In the genomic region with DNA sequence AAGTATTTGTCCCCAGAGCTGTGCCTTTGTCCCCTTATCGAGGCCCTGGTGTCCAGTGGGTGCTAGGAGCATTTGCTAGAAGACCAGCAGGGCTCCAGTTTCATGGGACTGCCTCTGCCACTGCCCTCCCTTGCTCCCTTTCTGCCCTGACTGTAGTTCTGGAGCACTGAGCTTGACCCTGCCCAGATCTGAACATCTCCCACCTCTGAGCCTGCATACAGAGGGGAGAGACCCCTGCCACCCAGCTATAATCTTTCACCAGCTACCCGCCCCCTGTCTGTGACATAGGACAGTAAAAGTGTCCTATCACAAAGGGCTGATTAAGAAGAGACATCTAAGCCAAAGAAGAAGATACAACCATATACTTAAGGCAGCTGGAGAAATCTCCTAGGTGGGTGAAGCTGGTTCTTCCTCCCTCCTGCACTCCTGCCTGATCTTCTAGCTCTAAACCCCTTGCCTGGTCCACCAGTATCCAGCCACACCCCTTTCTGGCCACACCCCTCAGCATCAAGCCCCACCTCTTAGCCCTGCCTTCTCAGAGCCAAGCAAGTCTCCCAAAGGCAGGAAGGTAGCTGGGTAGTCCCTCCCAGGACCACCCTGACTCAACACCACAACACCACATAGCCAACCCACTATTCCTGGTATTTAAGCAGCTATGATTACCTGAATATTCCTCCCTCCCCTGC, we compare ENCODE assay signal across 11 mouse cellular contexts. TPM values are rescaled to one million over a fixed set of nuclear protein-coding genes. Genes with fewer than 3 reads are reported as not detected.
DNase-seq lines count a peak whose midpoint lies in the region; ATAC-seq and TF ChIP-seq lines count a peak whose summit lies in the region.
"Had no signal": no experiment of that assay in that cellular context is flagged by ENCODE, and none has a peak within 500 bp of the region (broad histone marks: within the 10 kb centered on the region; RNA-seq: fewer than 3 reads in every experiment).

No protein-coding gene starts in this region.

- 30% methylated on average over 2 of the region's 2 CpGs for WGBS in midbrain, embryonic 10.5 days
- WGBS in midbrain, postnatal 0 days: 42% methylated on average over 2 of the region's 2 CpGs
- WGBS in hindbrain, embryonic 11.5 days: 29% methylated on average over 2 of the region's 2 CpGs
- 19% methylated on average over 2 of the region's 2 CpGs for WGBS in midbrain, embryonic 16.5 days

- H3K9ac ChIP-seq in midbrain, postnatal 0 days (replicated peaks; ENCODE audit: low read length, poor library complexity, severe bottlenecking): no peak overlapping the region
- H3K9ac ChIP-seq in hindbrain, embryonic 11.5 days (ENCODE audit: low read depth, low read length): peak overlapping the region; percentile 29; the same call in 1 of the 2 replicates
- H3K9ac ChIP-seq in midbrain, embryonic 16.5 days (ENCODE audit: low read depth, low read length): no peak overlapping the region
- H3K9ac ChIP-seq: limb, embryonic 12.5 days had no signal

- TF ChIP-seq CTCF in midbrain, postnatal 0 days (IDR thresholded peaks at IDR 0.05): no peak

- peaks cover 63% of the 10 kb centered on the region for H3K4me1 ChIP-seq in midbrain, embryonic 10.5 days
- peaks cover 7% of the 10 kb centered on the region; the same call in 1 of the 2 replicates for H3K4me1 ChIP-seq in midbrain, postnatal 0 days (ENCODE audit: insufficient read depth, low read length)
- peaks cover 2% of the 10 kb centered on the region; the same call in 1 of the 2 replicates for H3K4me1 ChIP-seq in hindbrain, embryonic 11.5 days (replicated peaks; ENCODE audit: control insufficient read depth, insufficient read depth, low read length)
- H3K4me1 ChIP-seq in midbrain, embryonic 16.5 days (ENCODE audit: control insufficient read depth, insufficient read depth, low read length): peaks cover 5% of the 10 kb centered on the region; the same call in 1 of the 2 replicates

- peak; percentile 62 for DNase-seq in cerebellum, adult 9-10 months
- DNase-seq in cerebellum, adult 8-10 months: no peak
- DNase-seq in midbrain, embryonic 10.5 days (ENCODE audit: low spot score): peak; percentile 50
- DNase-seq in midbrain, postnatal 0 days (ENCODE audit: low spot score): no peak
- peak; percentile 60 for DNase-seq in hindbrain, embryonic 11.5 days (ENCODE audit: low spot score)
- no peak for DNase-seq in urinary bladder, adult 2 months (ENCODE audit: low spot score)
- DNase-seq: thymus, postnatal 25 days had no signal

- peak overlapping the region; percentile 89 for H3K27ac ChIP-seq in midbrain, embryonic 10.5 days (replicated peaks)
- no peak overlapping the region for H3K27ac ChIP-seq in midbrain, postnatal 0 days (ENCODE audit: low read depth, low read length)
- peak overlapping the region; percentile 76 for H3K27ac ChIP-seq in hindbrain, embryonic 11.5 days (ENCODE audit: low read depth, low read length)
- no peak overlapping the region for H3K27ac ChIP-seq in midbrain, embryonic 16.5 days (ENCODE audit: low read length)
- H3K27ac ChIP-seq: limb, embryonic 12.5 days had no signal

- no peak for ATAC-seq in midbrain, postnatal 0 days (ENCODE audit: low FRiP score)
- peak; percentile 66 for ATAC-seq in hindbrain, embryonic 11.5 days (ENCODE audit: low FRiP score)
- 0 out of 2 replicates have a peak, but pooled peaks have one; percentile 22 for ATAC-seq in midbrain, embryonic 16.5 days
- ATAC-seq in CD4-positive, CD25-positive, alpha-beta regulatory T cell, adult 4 months: no peak

- no peaks in the 10 kb centered on the region for H3K9me3 ChIP-seq in midbrain, embryonic 10.5 days (replicated peaks)
- H3K9me3 ChIP-seq in midbrain, postnatal 0 days (ENCODE audit: low read length): no peaks in the 10 kb centered on the region
- no peaks in the 10 kb centered on the region for H3K9me3 ChIP-seq in hindbrain, embryonic 11.5 days (ENCODE audit: control insufficient read depth, low read length)
- H3K9me3 ChIP-seq in midbrain, embryonic 16.5 days (replicated peaks; ENCODE audit: control insufficient read depth, low read length, poor library complexity, severe bottlenecking): no peaks in the 10 kb centered on the region
- H3K9me3 ChIP-seq: G1E; limb, embryonic 12.5 days had no signal

- H3K36me3 ChIP-seq in midbrain, embryonic 10.5 days: no peaks in the 10 kb centered on the region
- no peaks in the 10 kb centered on the region for H3K36me3 ChIP-seq in midbrain, postnatal 0 days (ENCODE audit: insufficient read depth, low read length)
- H3K36me3 ChIP-seq in hindbrain, embryonic 11.5 days (ENCODE audit: control insufficient read depth, insufficient read depth, low read length): no peaks in the 10 kb centered on the region
- H3K36me3 ChIP-seq in midbrain, embryonic 16.5 days (ENCODE audit: control insufficient read depth, insufficient read depth, low read length): no peaks in the 10 kb centered on the region
- H3K36me3 ChIP-seq: G1E; limb, embryonic 12.5 days had no signal

- no peak overlapping the region for H3K4me2 ChIP-seq in midbrain, postnatal 0 days (ENCODE audit: low read depth, low read length, poor library complexity, severe bottlenecking)
- no peak overlapping the region for H3K4me2 ChIP-seq in hindbrain, embryonic 11.5 days (replicated peaks; ENCODE audit: low read depth, low read length)
- no peak overlapping the region for H3K4me2 ChIP-seq in midbrain, embryonic 16.5 days (ENCODE audit: low read length)
- H3K4me2 ChIP-seq: limb, embryonic 12.5 days had no signal

- H3K27me3 ChIP-seq in midbrain, embryonic 10.5 days (ENCODE audit: low read depth, poor library complexity, severe bottlenecking): peaks cover 90% of the 10 kb centered on the region
- H3K27me3 ChIP-seq in midbrain, postnatal 0 days (ENCODE audit: insufficient read depth, low read length): peaks cover 1% of the 10 kb centered on the region; the same call in 1 of the 2 replicates
- H3K27me3 ChIP-seq in hindbrain, embryonic 11.5 days (ENCODE audit: control insufficient read depth, insufficient read depth, low read length): peaks cover 4% of the 10 kb centered on the region; the same call in 1 of the 2 replicates
- H3K27me3 ChIP-seq in midbrain, embryonic 16.5 days (ENCODE audit: control insufficient read depth, insufficient read depth, low read depth, low read length): no peaks in the 10 kb centered on the region

- peak overlapping the region; percentile 34 for H3K4me3 ChIP-seq in midbrain, embryonic 10.5 days
- H3K4me3 ChIP-seq in midbrain, postnatal 0 days (ENCODE audit: low read depth, low read length): no peak overlapping the region
- no peak overlapping the region for H3K4me3 ChIP-seq in hindbrain, embryonic 11.5 days (ENCODE audit: low read depth, low read length)
- no peak overlapping the region for H3K4me3 ChIP-seq in midbrain, embryonic 16.5 days (ENCODE audit: low read depth, low read length)
- H3K4me3 ChIP-seq: limb, embryonic 12.5 days had no signal

RNA-seq across cellular contexts. Expression of a gene that starts 31.9 kb away (rescaled TPM):
- polyA plus RNA-seq in midbrain, embryonic 10.5 days (2016; fragmentation: Nextera tagmentation; extraction: Ambion mirVana): 329 and 443 TPM in 2 replicates
- 107 and 131 TPM in 2 replicates for total RNA-seq in midbrain, postnatal 0 days (2014; rRNA removed)
- polyA plus RNA-seq in midbrain, postnatal 0 days (2015; fragmentation: Nextera tagmentation; extraction: Ambion mirVana): 111 and 115 TPM in 2 replicates
- polyA plus RNA-seq in hindbrain, embryonic 11.5 days (2014; fragmentation: Nextera tagmentation; extraction: Ambion mirVana): 942 and 1,091 TPM in 2 replicates
- 171 and 184 TPM in 2 replicates for polyA plus RNA-seq in midbrain, embryonic 16.5 days (2015; fragmentation: Nextera tagmentation; extraction: Ambion mirVana)
- polyA plus RNA-seq in urinary bladder, adult 2 months (2012; rRNA removed): 17.5 TPM in 2 replicates
- 1 to 10 TPM in 1 of 2 experiments, under 1 TPM in 1; 0.87 to 1.3 TPM for polyA plus RNA-seq in CD4-positive, CD25-positive, alpha-beta regulatory T cell, adult 4 months (2017; shearing (Covaris generic))
- total RNA-seq: G1E had no signal

RNA-seq across cellular contexts. Expression of a gene that starts 44.6 kb away (rescaled TPM):
- 0.17 and 0.20 TPM in 2 replicates for polyA plus RNA-seq in midbrain, embryonic 10.5 days (2016; fragmentation: Nextera tagmentation; extraction: Ambion mirVana)
- total RNA-seq in midbrain, postnatal 0 days (2014; rRNA removed): 0.33 and 0.47 TPM in 2 replicates
- polyA plus RNA-seq in midbrain, postnatal 0 days (2015; fragmentation: Nextera tagmentation; extraction: Ambion mirVana): 0.71 and 0.86 TPM in 2 replicates
- 0.14 and 0.71 TPM in 2 replicates for polyA plus RNA-seq in hindbrain, embryonic 11.5 days (2014; fragmentation: Nextera tagmentation; extraction: Ambion mirVana)
- polyA plus RNA-seq in midbrain, embryonic 16.5 days (2015; fragmentation: Nextera tagmentation; extraction: Ambion mirVana): 0.55 and 1.1 TPM in 2 replicates
- 17.8 and 19.0 TPM in 2 replicates for polyA plus RNA-seq in urinary bladder, adult 2 months (2012; rRNA removed)
- not detected for polyA plus RNA-seq in CD4-positive, CD25-positive, alpha-beta regulatory T cell, adult 4 months (2017; shearing (Covaris generic))

Comparison
In these comparisons a context has a peak if more than half of its experiments do, and no peak if none do; other contexts are left out.
1. DNase-seq: peak in cerebellum, adult 9-10 months (single experiment), midbrain, embryonic 10.5 days (single experiment) and hindbrain, embryonic 11.5 days (single experiment); none in cerebellum, adult 8-10 months (single experiment), midbrain, postnatal 0 days (single experiment) and urinary bladder, adult 2 months (single experiment).
2. H3K27ac ChIP-seq: peak in midbrain, embryonic 10.5 days (single experiment) and hindbrain, embryonic 11.5 days (single experiment); none in midbrain, postnatal 0 days (single experiment) and midbrain, embryonic 16.5 days (single experiment).
3. ATAC-seq: peak in hindbrain, embryonic 11.5 days (single experiment) and midbrain, embryonic 16.5 days (single experiment); none in midbrain, postnatal 0 days (single experiment) and CD4-positive, CD25-positive, alpha-beta regulatory T cell, adult 4 months (single experiment).